Mouse (Mus musculus): ENCODE results near the gene Coro7. TPM values are rescaled to one million over a fixed set of nuclear protein-coding genes. Genes with fewer than 3 reads are reported as not detected.

Coro7 gene
- polyA plus RNA-seq, 1 experiment: 60.6 TPM

DNA sequence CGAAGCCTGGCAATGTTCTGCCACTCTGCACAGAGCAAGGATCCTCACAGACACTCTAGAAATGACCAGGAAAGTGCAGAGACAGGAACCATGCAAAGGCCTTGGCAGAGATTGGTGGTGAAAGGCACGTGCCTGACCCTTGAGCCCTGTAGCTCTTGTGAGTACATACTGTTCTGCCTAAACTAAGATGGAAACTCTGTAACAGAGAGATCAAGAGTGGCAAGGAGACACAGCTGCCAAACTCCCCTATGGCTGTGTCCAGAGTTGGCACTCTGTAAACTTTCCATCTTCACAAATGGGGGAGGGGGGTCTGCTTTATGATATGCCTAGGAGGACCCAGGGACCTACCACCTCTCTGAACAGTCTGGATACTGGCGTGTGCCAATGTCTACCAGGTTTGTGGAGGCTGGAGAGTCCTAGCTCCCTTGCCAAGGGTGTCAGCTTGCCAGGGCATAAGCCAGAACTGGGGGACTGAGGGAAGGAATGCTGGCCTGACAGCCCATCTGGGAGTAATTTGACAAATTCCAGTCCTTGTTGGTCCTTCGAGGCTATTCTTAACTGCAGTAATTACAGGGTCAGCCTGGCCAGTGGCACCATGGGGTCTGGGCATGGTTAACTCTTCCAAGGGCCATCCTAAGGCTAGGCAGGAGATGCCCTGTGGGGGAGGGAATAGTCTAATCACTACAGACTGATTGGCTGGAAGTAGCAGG, 26.7 kb downstream of the Coro7 start:
- WGBS: 56% methylated on average over 4 of the region's 4 CpGs
- no peak for TF ChIP-seq POLR2A (IDR thresholded peaks at IDR 0.05; ENCODE audit: borderline replicate concordance, extremely low read depth, low read depth, low read length)
- TF ChIP-seq CTCF (IDR thresholded peaks at IDR 0.05; ENCODE audit: insufficient read depth, low read length): no peak
- H3K4me3 ChIP-seq (replicated peaks; ENCODE audit: extremely low read depth, low read depth, low read length): no peak overlapping the region
- no peak for DNase-seq
- H3K4me1 ChIP-seq (ENCODE audit: control insufficient read depth, insufficient read depth, low read length): peaks cover 4% of the 10 kb centered on the region

DNA sequence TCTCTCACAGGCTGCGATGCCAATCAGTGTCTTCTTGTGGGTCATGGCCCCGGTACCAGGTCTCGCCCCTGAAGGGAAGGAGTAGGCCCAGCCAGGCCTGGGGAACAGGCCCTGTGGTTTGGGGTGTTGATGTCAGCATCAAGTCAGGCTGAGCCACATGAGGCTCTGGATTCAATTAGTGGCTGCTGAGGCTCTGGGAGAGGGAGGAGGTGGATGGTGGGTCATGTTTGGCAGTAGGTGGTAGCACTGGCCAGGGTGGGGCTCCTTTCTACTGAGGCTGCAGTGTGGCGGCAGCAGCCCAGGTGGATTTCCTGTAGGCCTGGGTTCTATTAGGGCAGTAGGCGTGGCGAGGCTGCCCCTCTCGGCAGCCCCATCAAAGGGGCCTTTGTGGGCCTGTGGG, 28.0 kb downstream of the Coro7 start:
- Histone ChIP-seq H3K4me3 (replicated peaks; ENCODE audit: extremely low read depth, low read depth, low read length) (no peak overlapping the region), H3K4me1 (ENCODE audit: control insufficient read depth, insufficient read depth, low read length) (peaks cover 12% of the 10 kb centered on the region)
- WGBS: 72% methylated on average over 7 of the region's 7 CpGs
- no peak for DNase-seq
- TF ChIP-seq POLR2A (IDR thresholded peaks at IDR 0.05; ENCODE audit: borderline replicate concordance, extremely low read depth, low read depth, low read length) (no peak), CTCF (IDR thresholded peaks at IDR 0.05; ENCODE audit: insufficient read depth, low read length) (no peak)

- no peak overlapping the region for H3K4me3 ChIP-seq (replicated peaks; ENCODE audit: extremely low read depth, low read depth, low read length)
- TF ChIP-seq CTCF (IDR thresholded peaks at IDR 0.05; ENCODE audit: insufficient read depth, low read length) (no peak), POLR2A (IDR thresholded peaks at IDR 0.05; ENCODE audit: borderline replicate concordance, extremely low read depth, low read depth, low read length) (no peak)
- no peak for DNase-seq
- peaks cover 12% of the 10 kb centered on the region for H3K4me1 ChIP-seq (ENCODE audit: control insufficient read depth, insufficient read depth, low read length)
- 56% methylated on average over 1 of the region's 1 CpGs for WGBS
Observed at GRCm38 (mm10) chr16:4651081-4651480, 28.5 kb downstream of the Coro7 start.

DNA sequence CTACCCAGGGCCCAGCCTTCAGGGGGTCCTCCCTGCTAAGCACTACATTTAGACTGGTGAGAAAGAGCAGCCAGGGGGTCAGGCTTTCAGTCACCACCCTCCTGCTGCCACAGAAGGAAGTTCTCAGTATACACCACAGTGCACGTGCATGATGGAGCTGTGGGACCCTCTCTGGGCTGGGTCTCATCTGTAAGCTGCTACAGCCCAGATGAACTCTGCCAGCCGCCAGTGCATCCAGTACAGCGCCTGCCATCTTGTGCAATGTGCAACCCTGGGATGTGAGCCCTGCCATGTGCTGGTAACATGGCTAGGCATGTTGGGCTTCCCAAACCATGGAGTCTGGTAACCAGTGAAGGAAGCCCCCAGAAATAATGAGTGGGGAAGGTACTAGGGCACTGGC, 29.4 kb downstream of the Coro7 start:
- no peak for TF ChIP-seq POLR2A (IDR thresholded peaks at IDR 0.05; ENCODE audit: borderline replicate concordance, extremely low read depth, low read depth, low read length)
- no peak for TF ChIP-seq CTCF (IDR thresholded peaks at IDR 0.05; ENCODE audit: insufficient read depth, low read length)
- no peak for DNase-seq
- Histone ChIP-seq H3K4me3 (replicated peaks; ENCODE audit: extremely low read depth, low read depth, low read length) (no peak overlapping the region), H3K4me1 (ENCODE audit: control insufficient read depth, insufficient read depth, low read length) (peaks cover 12% of the 10 kb centered on the region)
- 88% methylated on average over 3 of the region's 3 CpGs for WGBS

GRCm38 (mm10) chr16:4649692-4650091, 29.9 kb downstream of the Coro7 start:
- Histone ChIP-seq H3K4me3 (replicated peaks; ENCODE audit: extremely low read depth, low read depth, low read length) (no peak overlapping the region), H3K4me1 (ENCODE audit: control insufficient read depth, insufficient read depth, low read length) (peaks cover 13% of the 10 kb centered on the region)
- no peak for TF ChIP-seq CTCF (IDR thresholded peaks at IDR 0.05; ENCODE audit: insufficient read depth, low read length)
- TF ChIP-seq POLR2A (IDR thresholded peaks at IDR 0.05; ENCODE audit: borderline replicate concordance, extremely low read depth, low read depth, low read length): no peak
- 83% methylated on average over 11 of the region's 11 CpGs for WGBS
- no peak for DNase-seq

GRCm38 (mm10) chr16:4649211-4649610, 30.4 kb downstream of the Coro7 start:
- WGBS: 81% methylated on average over 5 of the region's 5 CpGs
- Histone ChIP-seq H3K4me1 (ENCODE audit: control insufficient read depth, insufficient read depth, low read length) (peaks cover 17% of the 10 kb centered on the region), H3K4me3 (replicated peaks; ENCODE audit: extremely low read depth, low read depth, low read length) (no peak overlapping the region)
- TF ChIP-seq POLR2A (IDR thresholded peaks at IDR 0.05; ENCODE audit: borderline replicate concordance, extremely low read depth, low read depth, low read length) (no peak), CTCF (IDR thresholded peaks at IDR 0.05; ENCODE audit: insufficient read depth, low read length) (no peak)
- DNase-seq: no peak

GRCm38 (mm10) chr16:4648416-4649023, 31.1 kb downstream of the Coro7 start:
- Histone ChIP-seq H3K4me3 (replicated peaks; ENCODE audit: extremely low read depth, low read depth, low read length) (no peak overlapping the region), H3K4me1 (ENCODE audit: control insufficient read depth, insufficient read depth, low read length) (peaks cover 22% of the 10 kb centered on the region)
- 88% methylated on average over 28 of the region's 28 CpGs for WGBS
- TF ChIP-seq CTCF (IDR thresholded peaks at IDR 0.05; ENCODE audit: insufficient read depth, low read length) (no peak), POLR2A (IDR thresholded peaks at IDR 0.05; ENCODE audit: borderline replicate concordance, extremely low read depth, low read depth, low read length) (no peak)
- DNase-seq: no peak

- TF ChIP-seq POLR2A (IDR thresholded peaks at IDR 0.05; ENCODE audit: borderline replicate concordance, extremely low read depth, low read depth, low read length) (no peak), CTCF (IDR thresholded peaks at IDR 0.05; ENCODE audit: insufficient read depth, low read length) (no peak)
- Histone ChIP-seq H3K4me3 (replicated peaks; ENCODE audit: extremely low read depth, low read depth, low read length) (no peak overlapping the region), H3K4me1 (ENCODE audit: control insufficient read depth, insufficient read depth, low read length) (peaks cover 30% of the 10 kb centered on the region)
- no peak for DNase-seq
- 42% methylated on average over 13 of the region's 13 CpGs for WGBS
Observed at GRCm38 (mm10) chr16:4647651-4648141, 31.9 kb downstream of the Coro7 start.

DNA sequence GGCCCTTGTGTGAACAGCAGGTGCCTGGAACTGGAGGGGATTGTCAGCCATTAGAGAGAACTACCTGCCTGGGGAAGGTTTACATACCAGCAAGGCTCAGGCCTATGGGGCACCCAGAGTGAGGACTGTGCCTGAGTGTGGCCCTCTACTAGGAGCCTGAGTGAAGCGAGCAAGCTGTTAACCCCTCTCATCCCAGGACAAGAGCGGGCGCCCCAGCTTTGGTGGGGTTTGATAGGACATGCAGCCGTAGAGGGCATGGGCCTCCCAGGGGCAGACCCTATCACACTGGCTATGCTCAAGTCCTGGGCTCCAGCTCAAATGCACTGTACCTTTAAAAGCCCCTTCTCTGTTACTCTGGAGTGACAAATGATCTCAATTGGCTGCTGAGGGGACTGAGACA, 32.7 kb downstream of the Coro7 start:
- TF ChIP-seq POLR2A (IDR thresholded peaks at IDR 0.05; ENCODE audit: borderline replicate concordance, extremely low read depth, low read depth, low read length) (no peak), CTCF (IDR thresholded peaks at IDR 0.05; ENCODE audit: insufficient read depth, low read length) (no peak)
- no peak for DNase-seq
- peaks cover 37% of the 10 kb centered on the region for H3K4me1 ChIP-seq (ENCODE audit: control insufficient read depth, insufficient read depth, low read length)
- H3K4me3 ChIP-seq (replicated peaks; ENCODE audit: extremely low read depth, low read depth, low read length): no peak overlapping the region
- 77% methylated on average over 4 of the region's 4 CpGs for WGBS

DNA sequence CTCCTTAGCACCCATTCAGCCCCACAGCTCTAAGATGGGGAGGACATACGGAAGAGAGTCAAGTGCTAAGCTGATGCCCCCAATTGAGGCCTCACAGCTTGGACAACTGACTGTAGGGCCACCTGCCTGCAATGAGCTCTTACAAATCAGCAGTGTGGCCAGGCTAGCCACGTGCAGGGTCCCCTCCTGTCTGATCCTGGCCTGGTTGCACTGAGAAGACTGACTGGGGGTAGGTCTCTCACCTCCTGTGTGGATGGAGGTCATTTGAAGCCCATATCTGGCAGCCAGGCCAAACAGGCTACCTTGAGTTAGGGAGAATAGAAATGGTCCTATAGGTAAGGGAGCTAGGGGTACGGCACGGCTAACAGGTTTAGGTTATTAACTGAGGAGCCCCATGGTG, 33.7 kb downstream of the Coro7 start:
- Histone ChIP-seq H3K4me1 (ENCODE audit: control insufficient read depth, insufficient read depth, low read length) (peaks cover 42% of the 10 kb centered on the region), H3K4me3 (replicated peaks; ENCODE audit: extremely low read depth, low read depth, low read length) (no peak overlapping the region)
- 74% methylated on average over 4 of the region's 4 CpGs for WGBS
- DNase-seq: no peak
- TF ChIP-seq CTCF (IDR thresholded peaks at IDR 0.05; ENCODE audit: insufficient read depth, low read length) (no peak), POLR2A (IDR thresholded peaks at IDR 0.05; ENCODE audit: borderline replicate concordance, extremely low read depth, low read depth, low read length) (no peak)
